Mouse (Mus musculus): ENCODE data around the gene Ldb2. TPM values are rescaled to one million over a fixed set of nuclear protein-coding genes. Genes with fewer than 3 reads are reported as not detected.

The Ldb2 gene
- total RNA-seq (2022), result 10 to 100 TPM; 62.0 to 71.8 (median 67.8) TPM

GRCm38 (mm10) chr5:44799053-44799860 is at the start of gene Ldb2:
Gene Ldb2 (minus strand): TSS chr5:44799680.
- peak; percentile 49 to 69 for DNase-seq (ENCODE audit: low spot score in 2 of 2)

DNA sequence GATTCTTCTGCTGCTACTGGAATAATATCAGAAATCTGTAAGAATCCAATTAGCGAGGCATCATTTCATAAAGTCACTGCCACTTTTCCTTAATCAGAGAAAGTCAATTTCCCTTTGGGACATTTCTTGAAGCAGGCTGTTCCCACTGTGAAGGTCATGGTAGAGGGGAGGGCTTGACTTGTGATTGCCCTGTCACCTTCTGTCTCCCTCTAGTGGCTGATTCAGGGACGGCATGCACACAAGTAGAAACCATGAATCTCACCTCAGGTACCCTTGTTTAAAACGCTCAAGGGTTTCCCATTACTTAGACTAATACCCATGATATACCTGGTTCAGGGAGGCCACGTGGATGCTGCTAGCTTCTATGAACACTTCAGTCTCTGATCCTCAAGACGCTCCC is 31.8 kb upstream of the Ldb2 start:
- DNase-seq (ENCODE audit: low spot score in 2 of 2), result no peak

GRCm38 (mm10) chr5:44815506-44815905 is 16.0 kb upstream of the Ldb2 start:
- DNase-seq (ENCODE audit: low spot score in 2 of 2), result no peak

DNA sequence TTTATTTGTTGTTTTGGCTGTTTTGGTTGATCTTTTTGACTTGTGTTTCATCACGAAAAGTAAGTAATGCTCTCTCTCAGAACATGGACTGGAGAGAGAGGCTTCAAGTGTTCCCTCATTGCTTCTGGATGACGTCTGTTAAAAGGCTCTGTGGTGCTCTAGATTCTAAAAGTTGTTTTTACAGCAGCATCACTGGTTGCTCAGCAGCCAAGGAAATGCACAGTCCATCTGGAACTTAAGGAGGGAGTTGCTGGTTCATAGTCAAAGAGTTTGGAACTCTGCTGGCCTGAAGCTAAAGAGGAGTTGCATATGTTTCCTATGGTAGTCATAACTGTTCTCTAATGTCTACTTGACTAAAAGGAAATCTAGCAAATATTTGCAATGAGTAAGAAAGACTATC is 6.5 kb upstream of the Ldb2 start:
- no peak for DNase-seq (ENCODE audit: low spot score in 2 of 2)

GRCm38 (mm10) chr5:44801100-44801499 is 1.6 kb upstream of the Ldb2 start:
- no peak for DNase-seq (ENCODE audit: low spot score in 2 of 2)

DNA sequence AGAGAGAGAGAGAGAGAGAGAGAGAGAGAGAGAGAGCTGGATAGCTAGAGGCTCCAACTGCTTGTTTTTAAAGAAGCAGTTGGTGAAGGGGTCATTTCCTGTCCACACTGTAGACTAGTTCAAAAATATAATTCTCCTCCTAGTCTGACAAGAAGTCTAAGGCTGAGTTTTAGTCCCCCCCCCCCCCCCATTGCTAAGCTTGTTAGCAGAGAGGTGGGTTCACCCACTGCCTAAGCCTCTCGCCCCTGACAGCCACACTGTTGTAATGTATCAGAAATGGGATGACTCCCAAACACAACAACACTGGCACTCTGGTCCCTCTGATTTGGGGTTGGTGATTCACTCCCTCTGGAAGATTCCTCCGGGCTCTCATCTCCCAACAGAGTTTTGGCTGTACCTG is 381 bp upstream of the Ldb2 start:
- DNase-seq (ENCODE audit: low spot score in 2 of 2), result no peak

DNA sequence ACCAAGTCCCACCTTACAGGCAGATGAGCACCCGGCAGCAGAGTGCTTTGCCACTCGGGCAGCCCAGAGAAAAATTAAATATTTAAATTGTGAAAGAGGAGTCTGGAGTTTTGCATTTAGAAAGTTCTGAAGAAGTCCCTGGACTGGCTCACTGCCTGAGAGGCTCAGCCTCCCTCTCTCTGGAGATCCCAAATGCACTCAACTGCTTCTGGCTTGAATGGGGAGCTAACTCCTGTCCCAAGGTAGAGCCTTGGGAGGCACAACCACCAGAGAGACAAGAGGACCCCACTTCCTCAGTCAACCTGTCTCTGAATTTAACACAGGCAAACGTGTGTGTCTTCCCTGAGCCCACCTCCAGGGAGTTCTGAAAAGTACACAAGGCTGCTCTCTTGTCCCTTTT is 987 bp downstream of the Ldb2 start:
- DNase-seq (ENCODE audit: low spot score in 2 of 2), result no peak

- no peak for DNase-seq (ENCODE audit: low spot score in 2 of 2)
Observed at GRCm38 (mm10) chr5:44798056-44798455, 1.4 kb downstream of the Ldb2 start.

- DNase-seq (ENCODE audit: low spot score in 2 of 2), result no peak
Observed at GRCm38 (mm10) chr5:44784591-44784990, 14.9 kb downstream of the Ldb2 start.

DNA sequence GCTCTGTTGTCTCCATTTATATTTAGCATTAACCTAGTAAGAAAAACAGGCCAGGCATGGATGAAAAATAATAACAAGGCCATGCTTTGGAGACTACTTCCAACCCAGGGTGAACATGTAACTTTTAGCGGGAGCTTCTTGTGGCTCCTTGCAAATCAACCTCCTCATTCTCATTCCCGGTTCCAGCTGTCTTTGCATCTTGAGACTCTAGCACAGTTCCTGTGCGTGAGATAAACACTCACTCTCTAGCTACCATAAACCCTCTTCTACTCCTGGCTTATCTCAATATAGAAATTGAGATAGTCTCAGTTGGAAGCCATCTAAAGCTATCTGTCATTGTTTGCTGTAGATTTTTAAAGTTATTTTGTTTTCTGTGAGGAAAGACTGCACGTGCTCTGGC is 20.1 kb downstream of the Ldb2 start:
- DNase-seq (ENCODE audit: low spot score in 2 of 2), result no peak

DNA sequence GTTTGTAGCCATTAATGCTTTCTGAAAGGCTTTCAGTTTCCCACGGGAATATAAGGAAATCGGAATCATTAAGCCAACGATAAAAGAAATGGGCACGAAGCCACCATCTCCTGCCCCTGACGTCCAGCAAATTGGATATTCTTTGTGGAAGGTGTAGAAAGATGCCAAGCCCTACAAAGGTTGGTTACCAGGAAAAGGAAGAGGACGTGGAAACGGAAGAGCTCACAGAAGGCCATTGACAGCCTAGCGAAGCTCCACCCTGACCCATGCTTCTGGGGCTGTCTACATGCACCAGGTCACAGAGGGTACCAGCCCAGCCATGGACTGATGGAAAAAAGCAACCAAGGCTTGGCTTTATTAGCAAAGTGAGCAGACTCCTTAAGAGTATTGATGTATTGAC is 31.0 kb downstream of the Ldb2 start:
- DNase-seq (ENCODE audit: low spot score in 2 of 2), result no peak

GRCm38 (mm10) chr5:44764911-44765310 is 34.6 kb downstream of the Ldb2 start:
- no peak for DNase-seq (ENCODE audit: low spot score in 2 of 2)

DNA sequence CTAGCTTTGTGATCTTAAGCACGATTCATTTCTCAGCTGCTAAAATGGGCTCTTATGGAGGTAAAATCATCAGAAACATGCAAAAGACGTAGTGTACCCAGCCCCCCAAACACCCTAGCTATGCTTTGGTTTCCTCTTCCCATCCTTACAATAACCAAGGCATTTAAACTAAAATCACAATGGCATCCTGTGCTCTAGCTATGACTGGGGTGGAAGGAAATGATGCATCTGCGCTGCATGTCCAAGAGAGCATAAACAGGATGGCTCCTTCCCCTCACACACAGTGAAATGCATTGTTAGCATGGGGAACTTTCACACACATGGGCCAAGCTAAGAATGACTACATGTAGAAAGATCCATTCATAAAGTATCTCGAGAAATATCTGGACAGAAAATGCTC is 40.3 kb downstream of the Ldb2 start:
- no peak for DNase-seq (ENCODE audit: low spot score in 2 of 2)

- DNase-seq (ENCODE audit: low spot score in 2 of 2), result no peak
Observed at GRCm38 (mm10) chr5:44754156-44754910, 45.1 kb downstream of the Ldb2 start.

DNA sequence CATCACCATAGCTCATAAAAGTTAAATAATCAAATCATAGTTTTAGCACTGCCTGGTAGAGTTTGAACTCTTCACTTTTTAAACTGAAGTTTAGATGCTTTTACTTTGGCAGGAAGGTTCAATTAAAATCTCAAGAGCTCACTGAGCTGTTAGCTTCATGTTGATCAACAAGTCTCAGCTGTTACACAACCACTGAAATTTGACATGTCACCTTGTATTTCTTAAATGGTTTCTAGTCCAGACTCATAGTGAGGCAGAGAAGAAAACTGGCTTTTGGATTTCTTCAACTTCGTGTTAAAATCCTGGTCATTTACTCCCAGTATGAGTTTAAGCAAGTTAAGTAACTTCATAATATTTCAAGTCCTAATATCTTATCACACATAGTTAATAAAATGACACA is 53.8 kb downstream of the Ldb2 start:
- DNase-seq (ENCODE audit: low spot score in 2 of 2), result no peak

- DNase-seq (ENCODE audit: low spot score in 2 of 2), result no peak
Observed at GRCm38 (mm10) chr5:44736366-44736765, 63.1 kb downstream of the Ldb2 start.

GRCm38 (mm10) chr5:44734131-44734723 is 65.3 kb downstream of the Ldb2 start:
- no peak for DNase-seq (ENCODE audit: low spot score in 2 of 2)

DNA sequence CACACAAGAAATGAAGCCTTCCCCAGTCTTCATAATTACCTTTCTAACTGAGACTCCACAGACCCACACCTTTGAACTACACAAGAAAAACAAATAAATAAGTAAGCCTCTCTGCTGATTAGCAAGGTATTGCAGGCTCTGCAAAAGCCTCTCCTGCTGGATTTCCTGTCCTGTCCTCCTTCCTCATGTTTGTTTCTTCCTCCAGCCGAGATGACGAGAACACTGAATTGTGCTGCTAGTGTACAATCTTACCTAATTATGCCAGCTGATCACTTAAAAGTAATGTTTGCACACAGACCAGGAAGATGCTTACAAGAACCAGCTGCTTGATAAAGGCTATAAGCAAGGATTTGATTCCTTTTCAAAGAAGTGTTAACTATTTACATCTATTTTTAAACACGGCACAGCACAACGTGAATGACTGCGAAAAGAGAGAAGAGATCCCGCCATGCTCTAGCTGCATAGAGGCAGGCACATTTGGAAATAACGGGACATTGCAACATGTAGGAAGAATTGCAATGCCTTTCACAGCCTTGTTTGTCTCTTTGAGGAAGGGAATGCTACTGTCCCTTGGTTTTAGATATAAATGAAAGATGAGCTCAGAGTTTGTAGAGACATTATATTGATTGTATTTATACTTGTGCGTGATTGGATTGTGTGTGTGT is 69.7 kb downstream of the Ldb2 start:
- DNase-seq (ENCODE audit: low spot score in 2 of 2), result no peak

DNA sequence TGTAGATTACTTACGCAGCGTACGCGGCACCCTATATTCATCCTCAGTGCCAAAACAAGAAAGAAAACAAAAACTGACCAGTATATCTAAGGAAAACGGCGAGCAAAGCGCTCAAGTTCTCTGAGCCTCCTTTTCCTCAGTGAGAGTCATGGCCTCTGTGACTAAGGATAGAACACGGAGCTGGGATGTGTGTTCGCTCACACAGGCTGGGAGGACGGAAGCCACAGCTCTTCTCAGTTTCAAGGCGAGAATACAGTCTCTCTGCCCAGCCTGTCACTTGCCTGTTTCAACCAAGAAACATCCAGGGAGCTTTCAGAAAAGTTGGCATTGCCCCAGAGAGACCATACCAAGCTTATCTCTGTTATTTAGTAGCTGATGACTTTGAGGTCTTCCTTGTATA is 71.5 kb downstream of the Ldb2 start:
- DNase-seq (ENCODE audit: low spot score in 2 of 2), result no peak

DNA sequence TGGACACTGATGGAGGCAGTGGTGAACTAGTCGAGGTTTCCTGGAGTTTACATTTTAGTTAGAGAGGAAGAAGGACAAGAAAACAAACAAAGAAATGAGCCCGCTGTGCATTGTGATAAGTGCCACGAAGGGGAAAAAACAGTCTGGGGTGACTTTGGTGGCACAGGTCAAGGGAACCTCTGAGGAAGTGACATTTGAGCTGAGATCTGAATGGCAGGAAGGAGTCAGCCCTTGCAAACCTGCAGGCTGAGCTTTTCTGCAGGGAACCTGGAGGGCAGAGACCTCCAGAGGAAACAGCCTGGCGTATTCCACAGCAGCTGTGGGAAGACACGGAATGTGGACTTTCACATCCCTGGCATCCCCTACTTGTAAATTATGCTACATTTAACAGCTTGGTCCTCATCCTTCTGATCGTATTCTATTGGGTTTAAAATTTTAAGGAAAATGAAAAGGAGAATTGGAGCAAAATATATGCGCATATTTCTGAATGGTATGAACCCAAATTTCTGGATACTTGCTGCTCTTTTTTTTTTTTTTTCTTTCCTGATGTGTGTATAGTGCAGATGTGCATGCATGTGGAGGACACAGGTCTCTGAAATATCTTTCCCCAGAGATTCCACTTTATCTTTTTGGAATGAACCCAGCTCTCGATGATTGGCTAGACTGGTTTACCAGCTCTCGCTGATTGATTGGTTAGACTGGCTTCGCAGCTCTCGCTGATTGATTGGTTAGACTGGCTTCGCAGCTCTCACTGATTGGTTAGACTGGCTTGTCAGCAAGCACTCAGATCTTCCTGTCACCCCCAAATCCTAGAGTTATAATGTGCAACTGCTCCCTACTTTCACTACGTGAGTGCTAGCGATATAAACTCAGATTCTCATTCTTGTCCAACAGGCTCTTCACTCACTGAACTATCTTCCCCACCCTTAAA is 72.7 kb downstream of the Ldb2 start:
- DNase-seq (ENCODE audit: low spot score in 2 of 2), result no peak

DNA sequence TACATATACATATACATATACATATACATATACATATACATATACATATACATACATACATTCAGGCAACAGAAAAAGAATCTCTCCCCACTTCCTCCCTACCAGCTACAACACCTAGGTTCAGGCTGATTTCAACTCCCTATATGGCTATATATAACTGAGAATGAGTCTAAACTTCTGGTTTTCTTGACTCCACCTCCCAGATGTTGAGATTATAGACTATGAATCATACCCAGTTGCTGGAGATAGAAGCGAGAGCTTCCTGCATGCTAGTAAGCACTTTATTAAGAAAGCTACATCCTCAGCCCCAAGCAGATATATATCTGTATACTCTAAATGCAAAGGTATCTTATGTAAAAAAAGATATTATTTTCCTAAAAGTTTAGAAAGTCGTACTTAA is 74.0 kb downstream of the Ldb2 start:
- DNase-seq (ENCODE audit: low spot score in 2 of 2), result no peak
